Mouse (Mus musculus): ENCODE data around the gene Snap29.

Gene Snap29

DNA sequence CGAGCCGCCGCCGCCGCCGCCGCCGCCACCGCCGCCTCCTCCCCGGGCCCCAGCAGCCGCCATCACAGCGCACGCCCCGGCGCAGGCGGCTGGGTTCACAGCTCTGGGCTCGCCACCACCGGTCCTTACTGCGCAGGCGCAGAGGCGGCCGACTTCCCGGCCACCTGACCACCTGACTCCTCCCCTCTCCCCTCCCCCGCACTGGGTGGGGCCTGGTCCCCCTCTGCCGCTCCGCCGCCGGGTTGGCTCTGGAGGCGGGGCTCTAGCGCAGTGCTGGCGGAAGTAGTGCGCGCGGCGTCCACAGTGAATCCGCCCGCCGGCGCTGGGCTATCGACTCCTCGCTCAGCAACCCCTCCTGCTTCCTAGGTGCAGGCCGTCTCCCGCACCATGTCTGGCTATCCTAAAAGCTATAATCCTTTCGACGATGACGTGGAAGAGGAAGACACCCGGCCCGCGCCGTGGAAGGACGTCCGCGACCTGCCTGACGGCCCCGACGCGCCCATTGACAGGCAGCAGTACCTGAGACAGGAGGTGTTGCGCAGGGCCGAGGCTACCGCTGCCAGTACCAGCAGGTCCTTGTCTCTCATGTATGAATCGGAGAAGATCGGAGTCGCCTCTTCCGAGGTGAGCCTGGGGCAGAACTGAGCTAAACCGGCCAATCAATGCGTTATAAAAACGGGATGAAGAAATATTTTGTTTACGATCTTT is at the start of gene Snap29, which contains the start of gene Pi4ka:
Snap29 (plus strand) TSS at position 251 of the 708 bp plus-strand sequence.
Pi4ka (minus strand) TSS at position 579 of the 708 bp plus-strand sequence.
- DNase-seq (ENCODE audit: low spot score): peak; percentile 98

- DNase-seq (ENCODE audit: low spot score): no peak
These were observed 49.8 kb upstream of the Snap29 start for GRCm38 (mm10) chr16:17356031-17356430.

DNA sequence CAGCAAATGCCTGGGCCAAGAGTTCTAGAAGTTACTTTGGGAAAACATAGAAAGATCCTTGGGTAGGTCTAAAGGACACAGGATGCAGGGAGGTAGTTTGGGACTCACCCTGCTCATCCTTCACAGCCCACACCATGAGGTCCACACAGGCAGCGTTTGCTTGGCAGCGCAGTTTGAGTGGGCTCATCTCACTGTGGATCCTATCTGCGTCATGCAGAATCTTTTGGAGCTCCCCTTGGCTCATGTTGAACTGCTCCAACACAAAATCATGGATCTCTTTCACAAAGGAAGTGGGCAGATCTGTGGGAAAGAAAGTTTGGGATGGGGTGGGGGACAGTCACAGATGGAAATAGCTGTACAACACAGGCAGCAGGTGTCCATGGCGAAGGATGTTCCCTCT is 47.0 kb upstream of the Snap29 start:
- no peak for DNase-seq (ENCODE audit: low spot score)

- no peak for DNase-seq (ENCODE audit: low spot score)
These were observed 23.5 kb upstream of the Snap29 start for GRCm38 (mm10) chr16:17382306-17382705.

- DNase-seq (ENCODE audit: low spot score): no peak
These were observed 22.0 kb upstream of the Snap29 start for GRCm38 (mm10) chr16:17383594-17384326.

- no peak for DNase-seq (ENCODE audit: low spot score)
These were observed 13.0 kb upstream of the Snap29 start for GRCm38 (mm10) chr16:17392784-17393183.

DNA sequence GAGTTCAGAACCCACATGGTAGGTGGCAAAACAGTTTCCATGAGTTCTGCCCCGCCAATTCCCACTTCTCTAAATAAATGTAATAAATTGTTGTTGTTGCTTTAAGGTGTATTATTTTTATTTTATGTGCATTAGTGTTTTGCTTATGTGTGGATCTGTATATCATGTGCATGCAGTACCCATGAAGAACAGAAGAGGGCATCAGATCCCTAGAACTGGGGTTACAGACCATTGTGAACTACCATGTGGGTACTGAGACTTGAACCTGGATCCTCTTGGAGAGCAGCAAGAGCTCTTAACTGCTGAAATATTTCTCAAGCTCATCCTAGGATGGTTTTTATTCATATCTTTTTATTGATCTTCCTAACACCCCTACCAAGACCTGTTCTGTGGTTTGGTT is 2.9 kb upstream of the Snap29 start:
- peak; percentile 65 for DNase-seq (ENCODE audit: low spot score)

- DNase-seq (ENCODE audit: low spot score): peak; percentile 68
These were observed 502 bp upstream of the Snap29 start for GRCm38 (mm10) chr16:17405271-17405696.

DNA sequence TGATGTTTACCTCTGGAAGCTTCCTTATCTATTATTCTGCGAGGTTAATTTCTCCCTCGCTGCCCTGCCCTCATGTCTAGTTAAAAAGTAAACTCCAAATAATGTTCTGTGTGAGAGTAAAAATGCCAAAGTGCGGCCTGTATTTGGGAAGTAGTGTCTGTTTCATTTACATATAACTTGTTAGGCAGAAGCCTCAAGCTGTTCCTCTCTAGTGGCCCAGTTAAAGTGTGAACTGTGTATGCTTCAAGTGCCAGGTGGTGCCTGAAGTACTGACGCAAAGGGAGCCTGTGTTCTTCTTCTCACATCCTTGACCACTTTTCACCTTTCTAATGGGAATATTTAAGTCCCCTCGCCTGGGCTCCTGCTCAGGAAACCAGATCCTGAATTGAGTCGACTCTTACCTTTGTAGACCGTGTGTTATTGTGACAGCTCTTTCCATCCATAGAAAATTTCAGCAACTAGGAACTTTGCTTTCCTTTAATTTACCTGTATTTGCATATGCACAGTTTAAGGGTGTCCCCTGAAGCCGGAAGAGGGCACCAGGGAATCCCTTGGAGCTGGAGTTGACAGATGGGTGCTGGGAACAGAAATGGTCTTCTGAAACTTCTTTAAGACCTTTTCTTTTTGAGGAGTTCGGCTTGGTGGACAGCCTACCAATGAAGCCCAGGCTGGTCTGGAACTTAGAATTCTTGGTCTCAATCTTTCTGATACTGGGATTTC is 886 bp downstream of the Snap29 start:
- DNase-seq (ENCODE audit: low spot score): no peak

GRCm38 (mm10) chr16:17409046-17409445 is 3.3 kb downstream of the Snap29 start:
- no peak for DNase-seq (ENCODE audit: low spot score)

- DNase-seq (ENCODE audit: low spot score): peak; percentile 10
These were observed 4.4 kb downstream of the Snap29 start for GRCm38 (mm10) chr16:17410209-17410608.

DNA sequence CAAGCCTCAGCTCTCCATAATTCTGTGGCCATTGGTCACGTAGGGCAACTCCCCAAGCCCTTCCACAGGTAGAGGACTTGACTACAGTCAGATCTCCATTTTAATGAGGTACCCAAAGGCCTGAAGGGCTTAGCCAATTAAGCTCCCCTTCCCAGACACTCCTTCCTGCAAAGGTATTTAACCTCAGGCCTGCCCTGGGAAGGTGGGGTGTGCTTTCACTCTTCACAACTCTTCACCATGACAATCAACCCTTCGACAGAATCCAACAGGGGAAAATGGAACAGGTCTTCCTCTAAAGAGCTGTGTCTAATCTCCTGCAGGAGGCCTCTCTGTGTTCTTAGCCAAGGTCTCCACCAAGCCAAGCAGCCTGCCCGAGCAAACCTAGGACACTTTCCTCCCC is 17.2 kb downstream of the Snap29 start:
- DNase-seq (ENCODE audit: low spot score): no peak

- DNase-seq (ENCODE audit: low spot score): peak; percentile 32
These were observed 26.8 kb downstream of the Snap29 start for GRCm38 (mm10) chr16:17432576-17432975.

- DNase-seq (ENCODE audit: low spot score): peak; percentile 99
These were observed 46.0 kb downstream of the Snap29 start, which contains the start of gene Crkl for GRCm38 (mm10) chr16:17451541-17452372. TSS of gene Crkl (plus strand) at chr16:17451987.

- peak; percentile 45 for DNase-seq (ENCODE audit: low spot score)
These were observed 46.6 kb downstream of the Snap29 start for GRCm38 (mm10) chr16:17452373-17452715.

DNA sequence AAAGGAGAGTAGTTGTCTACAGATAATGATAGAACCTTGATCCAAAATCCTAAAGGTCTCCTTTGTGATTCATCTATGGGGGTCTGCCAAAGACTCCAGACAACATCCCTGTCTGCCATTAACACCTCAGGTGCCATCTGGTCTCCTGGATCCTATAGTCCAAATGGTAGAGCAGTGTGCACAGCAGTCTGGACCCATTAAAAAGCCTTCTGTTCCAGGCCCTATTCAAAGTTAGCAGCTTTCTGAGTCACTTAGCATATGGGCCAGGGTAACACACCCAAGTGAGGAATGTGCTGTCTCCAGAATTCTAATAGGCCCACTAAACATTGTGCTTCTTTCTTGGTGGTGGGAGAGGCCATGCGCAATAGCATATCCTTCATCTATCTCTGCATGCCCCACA is 51.1 kb downstream of the Snap29 start:
- DNase-seq (ENCODE audit: low spot score): no peak

DNA sequence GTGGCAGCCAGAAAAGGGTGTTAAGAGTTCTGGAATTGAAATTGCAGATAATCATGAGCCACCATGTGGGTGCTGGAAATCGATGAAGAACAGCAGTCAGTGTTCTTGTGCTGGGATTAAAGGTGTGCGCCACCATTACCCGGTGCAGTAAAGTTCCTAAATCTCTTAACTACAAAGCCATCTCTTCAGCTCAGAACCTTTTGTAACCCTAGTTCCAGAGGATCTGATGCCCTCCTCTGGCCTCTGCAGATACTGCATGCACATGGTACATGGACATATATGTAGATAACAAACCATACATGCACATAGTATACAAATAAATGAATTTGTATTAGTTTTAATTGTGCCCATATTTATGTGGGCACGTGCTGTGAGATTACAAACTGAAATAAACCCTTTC is 54.5 kb downstream of the Snap29 start:
- peak; percentile 14 for DNase-seq (ENCODE audit: low spot score)

DNA sequence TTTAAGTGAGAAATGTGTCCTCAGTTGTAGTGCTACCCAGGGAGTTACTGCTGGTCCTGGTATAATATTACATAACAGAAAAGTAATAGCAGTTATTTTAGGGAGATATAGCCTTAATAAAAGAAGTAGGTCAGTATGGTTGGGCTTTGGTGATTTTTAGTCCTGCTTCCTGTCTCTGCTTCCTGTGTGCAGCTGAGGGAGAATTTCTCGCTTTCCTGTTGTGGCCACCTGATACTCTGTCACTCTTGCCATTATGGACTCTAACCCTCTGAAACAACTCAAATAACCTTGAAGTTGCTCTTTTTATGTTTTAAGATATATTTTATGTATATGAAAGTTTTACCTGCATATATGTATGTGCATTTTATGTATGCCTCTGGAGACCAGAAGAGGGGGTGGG is 55.8 kb downstream of the Snap29 start:
- DNase-seq (ENCODE audit: low spot score): no peak

DNA sequence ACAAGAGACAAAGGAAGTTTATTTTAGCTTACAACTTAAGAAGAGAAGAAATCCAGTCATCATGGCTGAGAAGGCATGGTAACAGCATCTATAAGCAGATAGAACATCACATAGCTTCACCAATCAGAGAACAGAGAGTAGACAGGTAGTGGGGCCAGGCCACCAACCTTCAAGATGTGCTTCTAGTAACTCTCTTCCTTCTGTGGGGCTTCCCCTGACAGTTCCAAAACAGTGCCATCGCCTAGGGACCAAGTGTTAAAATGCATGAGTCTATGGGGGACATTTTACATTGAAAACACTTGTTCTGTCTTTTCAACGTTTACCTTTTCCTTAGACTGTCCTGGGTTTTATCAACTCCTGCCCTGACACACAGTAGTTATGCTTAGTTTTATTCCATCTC is 57.4 kb downstream of the Snap29 start:
- DNase-seq (ENCODE audit: low spot score): no peak

- no peak for DNase-seq (ENCODE audit: low spot score)
These were observed 61.3 kb downstream of the Snap29 start for GRCm38 (mm10) chr16:17466875-17467663.

- DNase-seq (ENCODE audit: low spot score): no peak
These were observed 66.7 kb downstream of the Snap29 start for GRCm38 (mm10) chr16:17472498-17472897.

Measured in embryo, embryonic 10 days (tissue).